Mouse (Mus musculus) lung, embryonic 15.5 days (tissue): ENCODE results near the gene Spdya. TPM values are rescaled to one million over a fixed set of nuclear protein-coding genes. Genes with fewer than 3 reads are reported as not detected.

Experiments used
- ATAC-seq: fragments of 200-750 bp; cut with Nextera tagmentation; 2 replicates; pipeline ENCODE4 v1.8.0; 2017; ENCODE audit warnings: moderate number of reproducible peaks, borderline replicate concordance; ENCODE audit not compliant: low FRiP score, low TSS enrichment; ENCODE audit errors: extremely low read depth
- H3K27ac ChIP-seq: fragments of 300-500 bp; sonication (generic); 2 replicates; pipeline ENCODE4 v1.5.1; 2015; ENCODE audit warnings: moderate library complexity, mild to moderate bottlenecking, inconsistent platforms
- H3K27me3 ChIP-seq: fragments of 300-500 bp; sonication (generic); 2 replicates; pipeline ENCODE4 v1.6.1; 2015; ENCODE audit warnings: inconsistent platforms
- H3K36me3 ChIP-seq: fragments of 300-500 bp; sonication (generic); 2 replicates; pipeline ENCODE4 v1.6.1; 2015; ENCODE audit warnings: inconsistent platforms
- H3K4me1 ChIP-seq: fragments of 300-500 bp; sonication (generic); 2 replicates; pipeline ENCODE4 v1.6.1; 2015; ENCODE audit warnings: inconsistent platforms
- H3K4me2 ChIP-seq: fragments of 300-500 bp; sonication (generic); 2 replicates; pipeline ENCODE4 v1.6.1; 2015; ENCODE audit warnings: inconsistent platforms, mild to moderate bottlenecking, moderate library complexity
- H3K4me3 ChIP-seq: fragments of 300-500 bp; sonication (generic); 2 replicates; pipeline ENCODE4 v1.5.1; 2015; ENCODE audit warnings: mild to moderate bottlenecking, inconsistent platforms
- H3K9ac ChIP-seq: fragments of 300-500 bp; sonication (generic); 2 replicates; pipeline ENCODE4 v1.6.1; 2015; ENCODE audit warnings: inconsistent platforms
- H3K9me3 ChIP-seq: fragments of 300-500 bp; sonication (generic); 2 replicates; pipeline ENCODE4 v1.6.1; 2016; ENCODE audit warnings: inconsistent platforms
- WGBS: fragments of 180-500 bp; shearing (Covaris S2); methylation state at CpG from one replicate; pipeline ENCODE4 v1.1.7; 2015; 5-methylcytosine and 5-hydroxymethylcytosine counted together
- polyA plus RNA-seq: library from polyadenylated mRNA; unstranded; fragments of >200 nt; fragmentation: Nextera tagmentation; extraction: Ambion mirVana; gene quantifications from 2 replicates; pipeline ENCODE4 v1.2.1, GENCODE M21; 2015

Spdya gene
- polyA plus RNA-seq, 1 experiment from 2014 or later: 0.84 TPM

DNA sequence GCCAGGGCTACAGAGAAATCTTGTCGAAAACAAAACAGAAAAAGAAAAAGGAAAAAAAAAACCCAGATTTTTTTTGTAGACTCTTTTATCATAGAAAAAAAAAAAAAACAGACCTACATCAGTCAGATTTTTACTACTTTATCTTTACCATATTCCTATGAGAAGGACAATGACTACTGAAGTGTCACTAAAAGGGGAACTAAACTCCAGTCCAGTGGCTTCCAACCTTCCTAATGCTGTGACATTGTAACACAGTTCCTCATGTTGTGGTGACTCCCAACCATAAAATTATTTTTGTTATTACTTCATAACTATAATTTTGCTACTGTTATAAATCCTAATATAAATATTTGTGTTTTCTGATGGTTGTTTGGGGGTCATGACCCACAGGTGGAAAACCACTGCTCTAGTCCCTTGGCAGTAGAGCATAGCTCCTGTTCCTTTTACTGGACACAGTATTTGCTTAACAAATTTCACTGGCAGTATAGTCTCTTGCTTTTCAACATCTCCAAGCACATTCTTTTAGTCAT lies 27.4 kb downstream of the Spdya start:
- Histone ChIP-seq H3K4me1 (no peaks in the 10 kb centered on the region), H3K27ac (no peak overlapping the region), H3K9me3 (no peaks in the 10 kb centered on the region), H3K9ac (no peak overlapping the region), H3K36me3 (no peaks in the 10 kb centered on the region), H3K4me2 (no peak overlapping the region), H3K4me3 (no peak overlapping the region), H3K27me3 (no peaks in the 10 kb centered on the region)
- no peak for ATAC-seq
- WGBS: 84% methylated on average over 1 of the region's 1 CpGs

DNA sequence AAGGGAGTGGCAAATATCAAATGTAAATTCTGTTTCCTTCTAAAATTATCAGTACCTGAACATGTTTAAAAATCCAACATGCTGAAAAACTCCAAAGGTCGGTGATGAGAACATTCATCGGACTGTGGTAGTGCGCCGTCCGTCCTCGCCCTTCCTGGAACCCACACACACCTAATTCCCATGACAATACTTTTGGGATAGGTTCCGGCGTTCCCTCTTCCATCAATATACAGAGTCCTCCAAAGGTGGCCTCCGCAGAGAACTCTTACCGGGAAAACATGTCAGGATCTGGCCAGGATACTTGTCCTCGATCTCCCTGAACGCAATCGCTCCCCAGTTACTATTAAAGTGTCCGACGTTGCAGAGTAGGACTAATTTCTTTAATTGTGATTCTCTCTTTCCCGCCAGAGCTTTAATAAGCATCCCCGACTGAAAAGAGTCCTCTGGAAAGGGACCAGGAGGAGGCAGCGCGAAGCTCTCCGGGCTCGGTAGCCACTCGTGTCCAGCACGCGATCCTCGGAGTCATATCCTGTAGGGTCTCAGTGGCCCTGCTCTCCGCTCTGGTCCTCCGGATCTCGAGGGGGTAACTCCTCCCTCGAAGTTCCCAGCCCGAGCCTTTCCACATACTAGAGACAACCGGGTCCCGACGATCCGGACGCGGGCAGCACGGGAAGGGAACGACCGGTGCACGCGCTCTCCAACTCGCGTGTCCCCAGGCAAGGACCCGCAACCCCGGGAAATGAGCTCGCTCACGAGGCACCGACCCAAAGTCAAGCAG lies 46.2 kb downstream of the Spdya start:
- peak overlapping the region; percentile 74 for H3K27ac ChIP-seq
- H3K36me3 ChIP-seq: no peaks in the 10 kb centered on the region
- ATAC-seq: peak; percentile 75; the same call in 1 of the 2 replicates
- H3K4me3 ChIP-seq: peak overlapping the region; percentile 71
- H3K4me1 ChIP-seq: peaks cover 19% of the 10 kb centered on the region
- H3K27me3 ChIP-seq: no peaks in the 10 kb centered on the region
- under 1% methylated on average over 48 of the region's 48 CpGs for WGBS
- H3K9ac ChIP-seq: peak overlapping the region; percentile 68
- peak overlapping the region; percentile 87 for H3K4me2 ChIP-seq
- no peaks in the 10 kb centered on the region for H3K9me3 ChIP-seq

- Histone ChIP-seq H3K27ac (peak overlapping the region; percentile 74), H3K9ac (peak overlapping the region; percentile 68), H3K4me3 (peak overlapping the region; percentile 71), H3K4me2 (peak overlapping the region; percentile 87), H3K4me1 (peaks cover 19% of the 10 kb centered on the region), H3K27me3 (no peaks in the 10 kb centered on the region), H3K9me3 (no peaks in the 10 kb centered on the region), H3K36me3 (no peaks in the 10 kb centered on the region)
- 4% methylated on average over 42 of the region's 42 CpGs for WGBS
- ATAC-seq: peak; percentile 94
Measured at GRCm38 (mm10) chr17:71598659-71599554, 47.0 kb downstream of the Spdya start.

- WGBS: 4% methylated on average over 40 of the region's 40 CpGs
- Histone ChIP-seq H3K27me3 (no peaks in the 10 kb centered on the region), H3K36me3 (0 out of 2 replicates have a peak, but pooled peaks cover 3% of the 10 kb centered on the region), H3K27ac (peak within 1 kb of the TSS; percentile 78), H3K4me2 (peak within 1 kb of the TSS; percentile 70), H3K4me1 (peaks cover 16% of the 10 kb centered on the region), H3K9me3 (no peaks in the 10 kb centered on the region), H3K9ac (peak within 1 kb of the TSS; percentile 96), H3K4me3 (peak within 1 kb of the TSS; percentile 95)
- peak; percentile 100 for ATAC-seq
Measured at GRCm38 (mm10) chr17:71615638-71616318, 63.9 kb downstream of the Spdya start, which contains the start of gene Wdr43. Gene Wdr43, plus strand, starts transcription at chr17:71615895.

- peak overlapping the region; percentile 95 for H3K4me3 ChIP-seq
- no peaks in the 10 kb centered on the region for H3K27me3 ChIP-seq
- no peak; the same call in none of the 2 replicates for ATAC-seq
- H3K9me3 ChIP-seq: no peaks in the 10 kb centered on the region
- H3K9ac ChIP-seq: peak overlapping the region; percentile 96
- H3K4me1 ChIP-seq: peaks cover 16% of the 10 kb centered on the region
- H3K4me2 ChIP-seq: peak overlapping the region; percentile 70
- 0 out of 2 replicates have a peak, but pooled peaks cover 3% of the 10 kb centered on the region for H3K36me3 ChIP-seq
- 2% methylated on average over 35 of the region's 73 CpGs for WGBS
- peak overlapping the region; percentile 78 for H3K27ac ChIP-seq
Measured at GRCm38 (mm10) chr17:71616319-71617032, 64.6 kb downstream of the Spdya start.

DNA sequence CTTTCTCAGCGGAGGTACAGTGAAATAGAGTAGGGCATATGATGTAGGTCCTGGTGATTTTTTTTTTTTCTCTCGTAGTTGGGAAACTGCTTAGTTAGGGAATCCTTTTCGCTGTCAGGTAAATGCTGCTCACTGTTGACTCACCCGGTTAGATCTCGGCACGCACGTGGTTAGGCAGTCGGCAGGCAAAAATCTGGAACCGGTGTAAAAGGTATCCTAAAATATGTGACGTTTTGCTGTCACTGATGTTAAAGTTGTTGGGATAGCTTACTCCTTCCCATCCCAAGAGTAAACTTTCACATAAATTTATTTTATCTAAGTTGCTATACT lies 65.1 kb downstream of the Spdya start:
- Histone ChIP-seq H3K4me3 (peak overlapping the region; percentile 95), H3K27ac (no peak overlapping the region), H3K27me3 (no peaks in the 10 kb centered on the region), H3K9ac (peak overlapping the region; percentile 96), H3K9me3 (no peaks in the 10 kb centered on the region), H3K4me2 (peak overlapping the region; percentile 70), H3K4me1 (peaks cover 16% of the 10 kb centered on the region), H3K36me3 (0 out of 2 replicates have a peak, but pooled peaks cover 3% of the 10 kb centered on the region)
- ATAC-seq: no peak
- under 1% methylated on average over 10 of the region's 10 CpGs for WGBS

- Histone ChIP-seq H3K36me3 (0 out of 2 replicates have a peak, but pooled peaks cover 3% of the 10 kb centered on the region), H3K4me2 (peak overlapping the region; percentile 70), H3K27me3 (no peaks in the 10 kb centered on the region), H3K4me3 (peak overlapping the region; percentile 95), H3K9me3 (no peaks in the 10 kb centered on the region), H3K27ac (no peak overlapping the region), H3K9ac (peak overlapping the region; percentile 27; the same call in 1 of the 2 replicates), H3K4me1 (peaks cover 16% of the 10 kb centered on the region)
- no peak for ATAC-seq
- WGBS: 53% methylated on average over 4 of the region's 4 CpGs
Measured at GRCm38 (mm10) chr17:71617974-71618373, 66.1 kb downstream of the Spdya start.

- no peak overlapping the region for H3K4me3 ChIP-seq
- WGBS: 85% methylated on average over 10 of the region's 10 CpGs
- no peaks in the 10 kb centered on the region for H3K9me3 ChIP-seq
- no peak overlapping the region for H3K4me2 ChIP-seq
- no peak overlapping the region for H3K27ac ChIP-seq
- no peaks in the 10 kb centered on the region for H3K4me1 ChIP-seq
- H3K9ac ChIP-seq: no peak overlapping the region
- H3K27me3 ChIP-seq: no peaks in the 10 kb centered on the region
- peaks cover 83% of the 10 kb centered on the region for H3K36me3 ChIP-seq
- no peak for ATAC-seq
Measured at GRCm38 (mm10) chr17:71631806-71632205, 79.9 kb downstream of the Spdya start.

- Histone ChIP-seq H3K9me3 (no peaks in the 10 kb centered on the region), H3K4me1 (no peaks in the 10 kb centered on the region), H3K4me3 (no peak overlapping the region), H3K27me3 (no peaks in the 10 kb centered on the region), H3K9ac (no peak overlapping the region), H3K36me3 (peaks cover 82% of the 10 kb centered on the region), H3K27ac (no peak overlapping the region), H3K4me2 (no peak overlapping the region)
- WGBS: 81% methylated on average over 8 of the region's 8 CpGs
- ATAC-seq: no peak
Measured at GRCm38 (mm10) chr17:71633350-71633749, 81.5 kb downstream of the Spdya start.

DNA sequence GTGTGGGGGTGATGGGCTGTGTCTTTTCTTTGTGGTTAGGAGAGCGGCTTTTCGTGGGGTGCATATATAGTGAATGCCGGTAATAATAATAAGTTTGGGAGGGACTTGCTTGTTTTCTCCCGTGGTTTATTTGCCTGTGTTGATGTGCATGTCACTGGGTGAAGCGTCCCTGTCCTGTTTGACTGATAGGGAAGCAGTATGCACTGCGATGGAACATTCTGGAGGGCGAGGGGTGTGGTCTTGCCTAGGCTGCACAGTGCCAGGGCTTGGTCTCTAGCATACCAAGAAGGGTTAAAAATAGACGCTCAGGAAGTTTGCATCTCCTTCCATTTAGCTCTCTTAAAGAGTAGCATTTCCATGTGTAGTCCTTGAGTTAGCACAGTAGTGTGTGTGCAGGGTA lies 84.9 kb downstream of the Spdya start:
- Histone ChIP-seq H3K9ac (no peak overlapping the region), H3K36me3 (peaks cover 89% of the 10 kb centered on the region), H3K4me2 (no peak overlapping the region), H3K9me3 (no peaks in the 10 kb centered on the region), H3K4me3 (no peak overlapping the region), H3K4me1 (no peaks in the 10 kb centered on the region), H3K27ac (no peak overlapping the region), H3K27me3 (no peaks in the 10 kb centered on the region)
- no peak for ATAC-seq
- 93% methylated on average over 8 of the region's 8 CpGs for WGBS
